Mouse (Mus musculus) left cerebral cortex, postnatal 25 days (tissue): ENCODE data around the gene Mrpl46. TPM values are rescaled to one million over a fixed set of nuclear protein-coding genes. Genes with fewer than 3 reads are reported as not detected.

ENCODE experiments used
- DNase-seq, 2 experiments: peaks; one replicate each; pipeline ENCODE4 v3.0.0; 2022; ENCODE audit warnings: low spot score in 2 of 2, mixed read lengths in 1 of 2
- intact Hi-C: fragments of 180-260 bp; cut with DNase I; formaldehyde crosslinking; loops from one replicate; pipeline ENCODE4 v1.15.1; 2025
- total RNA-seq, 2 experiments: library from RNA; stranded (reverse); gene quantifications; 2 replicates each; pipeline ENCODE4 v1.2.3; 2021

Mrpl46 gene
- 10 to 100 TPM; 31.6 to 36.7 TPM for total RNA-seq

- intact Hi-C loops: no loop called here
- peak; percentile 87 to 88 for DNase-seq
Observed at GRCm38 (mm10) chr7:78782639-78783581, at the start of gene Mrpl46, which contains the start of gene Mrps11. Gene Mrpl46 (minus strand): TSS chr7:78783531. Gene Mrps11 (plus strand): TSS chr7:78783119.

- DNase-seq: no peak
- intact Hi-C loops: no loop called here
Observed at GRCm38 (mm10) chr7:78827749-78828362, 44.5 kb upstream of the Mrpl46 start.

GRCm38 (mm10) chr7:78826682-78827385 lies 43.5 kb upstream of the Mrpl46 start:
- peak in 1 of 2 experiments; percentile 6 for DNase-seq
- intact Hi-C loops: no loop called here

- intact Hi-C loops: no loop called here
- DNase-seq: no peak
Observed at GRCm38 (mm10) chr7:78818336-78818735, 35.0 kb upstream of the Mrpl46 start.

GRCm38 (mm10) chr7:78814766-78815165 lies 31.4 kb upstream of the Mrpl46 start:
- no peak for DNase-seq
- intact Hi-C loops: no loop called here

- DNase-seq: no peak
Observed at GRCm38 (mm10) chr7:78813791-78814190, 30.5 kb upstream of the Mrpl46 start.

GRCm38 (mm10) chr7:78807192-78807591 lies 23.9 kb upstream of the Mrpl46 start:
- intact Hi-C loops: no loop called here
- DNase-seq: no peak

More at GRCm38 (mm10) chr7:78813791-78814190, 30.5 kb upstream of the Mrpl46 start:
- intact Hi-C loops: no loop called here

GRCm38 (mm10) chr7:78803841-78804240 lies 20.5 kb upstream of the Mrpl46 start:
- intact Hi-C loops: no loop called here
- DNase-seq: no peak

GRCm38 (mm10) chr7:78799730-78800496 lies 16.6 kb upstream of the Mrpl46 start:
- no peak for DNase-seq
- intact Hi-C loops: loop anchor here (2.0 to 10.0 kb wide), 3 partner anchors 47 to 555 kb away; partner anchors contain the start of gene Det1

- intact Hi-C loops: loop anchor here (2.0 to 10.0 kb wide), 3 partner anchors 49 to 557 kb away; partner anchors contain the start of gene Det1
- DNase-seq: peak; percentile 69 to 92
Observed at GRCm38 (mm10) chr7:78797843-78798455, 14.6 kb upstream of the Mrpl46 start.

- peak; percentile 23 to 90 for DNase-seq
- intact Hi-C loops: loop anchor here (10.0 kb wide), 2 partner anchors 288 to 558 kb away; no protein-coding TSS in a partner anchor
Observed at GRCm38 (mm10) chr7:78796624-78797023, 13.3 kb upstream of the Mrpl46 start.

GRCm38 (mm10) chr7:78794571-78795092 lies 11.3 kb upstream of the Mrpl46 start:
- no peak for DNase-seq
- intact Hi-C loops: loop anchor here (10.0 kb wide), 2 partner anchors 290 to 560 kb away; no protein-coding TSS in a partner anchor

GRCm38 (mm10) chr7:78793895-78794570 lies 10.7 kb upstream of the Mrpl46 start:
- intact Hi-C loops: loop anchor here (10.0 kb wide), 2 partner anchors 291 to 561 kb away; no protein-coding TSS in a partner anchor
- no peak for DNase-seq

GRCm38 (mm10) chr7:78791359-78792222 lies 8.3 kb upstream of the Mrpl46 start:
- peak; percentile 72 to 76 for DNase-seq
- intact Hi-C loops: loop anchor here (1.0 to 10.0 kb wide), 3 partner anchors 99 to 563 kb away; no protein-coding TSS in a partner anchor

GRCm38 (mm10) chr7:78787793-78788380 lies 4.6 kb upstream of the Mrpl46 start:
- peak; percentile 39 to 82 for DNase-seq
- intact Hi-C loops: no loop called here

GRCm38 (mm10) chr7:78785906-78786305 lies 2.6 kb upstream of the Mrpl46 start:
- DNase-seq: no peak
- intact Hi-C loops: no loop called here
